In genomic region chr17:34309225-34309624, GRCm38 (mm10) we compare ENCODE assay signal across 9 mouse cellular contexts. TPM values are rescaled to one million over a fixed set of nuclear protein-coding genes. Genes with fewer than 3 reads are reported as not detected.
A peak's percentile ranks its signal among the peaks of the same experiment; 100 is the strongest.
DNase-seq lines count a peak whose midpoint lies in the region; ATAC-seq and TF ChIP-seq lines count a peak whose summit lies in the region.
"Had no signal": no experiment of that assay in that cellular context is flagged by ENCODE, and none has a peak within 500 bp of the region (broad histone marks: within the 10 kb centered on the region; RNA-seq: fewer than 3 reads in every experiment).

No protein-coding gene starts in this region.

- peak overlapping the region; percentile 81 for H3K4me2 ChIP-seq in heart, embryonic 12.5 days

- no peaks in the 10 kb centered on the region for H3K36me3 ChIP-seq in heart, embryonic 12.5 days
- no peaks in the 10 kb centered on the region for H3K36me3 ChIP-seq in midbrain, embryonic 10.5 days
- H3K36me3 ChIP-seq: G1E had no signal

- DNase-seq in heart, postnatal 36 days: no peak
- DNase-seq in heart, postnatal 10 days: peak; percentile 13 to 18
- DNase-seq in midbrain, embryonic 10.5 days (ENCODE audit: low spot score): no peak
- no peak for DNase-seq in urinary bladder, postnatal 14 days (ENCODE audit: low spot score)
- DNase-seq in gastrocnemius, adult 8-10 months (ENCODE audit: low spot score in 2 of 2): no peak

- ATAC-seq in heart, embryonic 12.5 days (ENCODE audit: insufficient number of reproducible peaks, low FRiP score): no peak
- ATAC-seq in erythroid progenitor cell, adult 5-6 weeks (replicated peaks; ENCODE audit: low FRiP score, poor library complexity, severe bottlenecking): no peak

- H3K4me1 ChIP-seq in heart, embryonic 12.5 days (replicated peaks): no peaks in the 10 kb centered on the region
- peaks cover 16% of the 10 kb centered on the region for H3K4me1 ChIP-seq in bone marrow macrophage, adult 2 months (ENCODE audit: control insufficient read depth, insufficient read depth, low read length)
- H3K4me1 ChIP-seq in midbrain, embryonic 10.5 days: peaks cover 10% of the 10 kb centered on the region

- H3K27me3 ChIP-seq in heart, embryonic 12.5 days (replicated peaks): peaks cover 5% of the 10 kb centered on the region; the same call in 1 of the 2 replicates
- peaks cover 5% of the 10 kb centered on the region; the same call in 1 of the 2 replicates for H3K27me3 ChIP-seq in midbrain, embryonic 10.5 days (ENCODE audit: low read depth, poor library complexity, severe bottlenecking)

- H3K9me3 ChIP-seq in heart, embryonic 12.5 days (replicated peaks): no peaks in the 10 kb centered on the region
- H3K9me3 ChIP-seq in midbrain, embryonic 10.5 days (replicated peaks): no peaks in the 10 kb centered on the region
- H3K9me3 ChIP-seq: G1E had no signal

- no peak for TF ChIP-seq CTCF in bone marrow macrophage, adult 2 months (IDR thresholded peaks at IDR 0.05; ENCODE audit: low read depth, low read length)

- 0 out of 2 replicates have a peak overlapping the region, but pooled peaks have one; percentile 19 for H3K27ac ChIP-seq in heart, embryonic 12.5 days (ENCODE audit: poor library complexity, severe bottlenecking)
- no peak overlapping the region for H3K27ac ChIP-seq in bone marrow macrophage, adult 2 months (ENCODE audit: insufficient read depth, low read depth, low read length)
- peak overlapping the region; percentile 82 for H3K27ac ChIP-seq in midbrain, embryonic 10.5 days (replicated peaks)

- intact Hi-C loops in heart, postnatal 36 days (cut with DNase I): no loop called here
- intact Hi-C loops in heart, postnatal 10 days (cut with DNase I): no loop called here

- TF ChIP-seq POLR2A in bone marrow macrophage, adult 2 months (IDR thresholded peaks at IDR 0.05; ENCODE audit: borderline replicate concordance, low read depth, low read length): no peak

- WGBS in heart, embryonic 12.5 days: 30% methylated on average over 10 of the region's 10 CpGs
- whole genome bisulfite sequencing in midbrain, embryonic 10.5 days: 45% methylated on average over 10 of the region's 10 CpGs

- H3K9ac ChIP-seq in heart, embryonic 12.5 days: peak overlapping the region; percentile 72

- H3K4me3 ChIP-seq in heart, embryonic 12.5 days: peak overlapping the region; percentile 60
- H3K4me3 ChIP-seq in bone marrow macrophage, adult 2 months (ENCODE audit: insufficient read depth, low read length): peak overlapping the region; percentile 83
- peak overlapping the region; percentile 66 for H3K4me3 ChIP-seq in midbrain, embryonic 10.5 days

RNA-seq across cellular contexts. Expression of gene H2-Eb1, which starts 3.6 kb away (rescaled TPM):
- 1.4 and 2.6 TPM in 2 replicates for polyA plus RNA-seq in heart, embryonic 12.5 days (2016; fragmentation: Nextera tagmentation; extraction: Ambion mirVana)
- total RNA-seq in heart, postnatal 36 days (2021): 10 to 100 TPM; 20.6 to 43.5 TPM
- polyA plus RNA-seq in bone marrow macrophage, adult 2 months (2012; ENCODE audit: insufficient read depth, insufficient read length, missing spikeins): 1,267 and 1,387 TPM in 2 replicates
- 1 to 10 TPM; 7.5 to 8.4 TPM for total RNA-seq in heart, postnatal 10 days (2021)
- 1.5 and 2.0 TPM in 2 replicates for polyA plus RNA-seq in midbrain, embryonic 10.5 days (2016; fragmentation: Nextera tagmentation; extraction: Ambion mirVana)
- 1 to 10 TPM; 2.6 to 6.3 (median 3.7) TPM for total RNA-seq in gastrocnemius, adult 8-10 months (2022)
- total RNA-seq in erythroid progenitor cell, adult 5-6 weeks (2015; ENCODE audit: low replicate concordance): 7.2 and 8.4 TPM in 2 replicates
- total RNA-seq in erythroid progenitor cell, adult 5-6 weeks (2017; ENCODE audit: low replicate concordance): 28.5 and 80.5 TPM in 2 replicates
- total RNA-seq: G1E had no signal
- polyA plus RNA-seq: G1E had no signal

RNA-seq across cellular contexts. Expression of gene H2-Eb2, which starts 16.2 kb away (rescaled TPM):
- not detected in 2 replicates for polyA plus RNA-seq in heart, embryonic 12.5 days (2016; fragmentation: Nextera tagmentation; extraction: Ambion mirVana)
- total RNA-seq in heart, postnatal 36 days (2021): not detected
- 0.31 TPM in 1 of 2 replicates, not detected in the other for polyA plus RNA-seq in bone marrow macrophage, adult 2 months (2012; ENCODE audit: insufficient read depth, insufficient read length, missing spikeins)
- total RNA-seq in heart, postnatal 10 days (2021): not detected
- not detected in 2 replicates for polyA plus RNA-seq in midbrain, embryonic 10.5 days (2016; fragmentation: Nextera tagmentation; extraction: Ambion mirVana)
- total RNA-seq in gastrocnemius, adult 8-10 months (2022): not detected
- not detected in 2 replicates for total RNA-seq in erythroid progenitor cell, adult 5-6 weeks (2015; ENCODE audit: low replicate concordance)
- total RNA-seq in erythroid progenitor cell, adult 5-6 weeks (2017; ENCODE audit: low replicate concordance): not detected in 2 replicates
- polyA plus RNA-seq: G1E had no signal

RNA-seq across cellular contexts. Expression of gene H2-Aa, which starts 21.6 kb away (rescaled TPM):
- polyA plus RNA-seq in heart, embryonic 12.5 days (2016; fragmentation: Nextera tagmentation; extraction: Ambion mirVana): 0.20 and 0.33 TPM in 2 replicates
- total RNA-seq in heart, postnatal 36 days (2021): 10 to 100 TPM; 21.8 to 44.6 TPM
- 2,467 and 2,568 TPM in 2 replicates for polyA plus RNA-seq in bone marrow macrophage, adult 2 months (2012; ENCODE audit: insufficient read depth, insufficient read length, missing spikeins)
- 1 to 10 TPM; 4.9 to 5.4 TPM for total RNA-seq in heart, postnatal 10 days (2021)
- polyA plus RNA-seq in midbrain, embryonic 10.5 days (2016; fragmentation: Nextera tagmentation; extraction: Ambion mirVana): not detected in 2 replicates
- total RNA-seq in gastrocnemius, adult 8-10 months (2022): 1 to 10 TPM; 3.1 to 4.1 (median 3.5) TPM
- total RNA-seq in erythroid progenitor cell, adult 5-6 weeks (2015; ENCODE audit: low replicate concordance): 84.7 and 90.8 TPM in 2 replicates
- total RNA-seq in erythroid progenitor cell, adult 5-6 weeks (2017; ENCODE audit: low replicate concordance): 26.8 and 27.5 TPM in 2 replicates
- total RNA-seq: G1E had no signal
- polyA plus RNA-seq: G1E had no signal

RNA-seq across cellular contexts. Expression of gene Btnl2, which starts 45.4 kb away (rescaled TPM):
- 0.09 TPM in 1 of 2 replicates, not detected in the other for polyA plus RNA-seq in heart, embryonic 12.5 days (2016; fragmentation: Nextera tagmentation; extraction: Ambion mirVana)
- under 1 TPM; 0.58 to 0.92 TPM for total RNA-seq in heart, postnatal 36 days (2021)
- polyA plus RNA-seq in bone marrow macrophage, adult 2 months (2012; ENCODE audit: insufficient read depth, insufficient read length, missing spikeins): 0.41 and 0.71 TPM in 2 replicates
- under 1 TPM; 0.22 to 0.30 TPM for total RNA-seq in heart, postnatal 10 days (2021)
- polyA plus RNA-seq in midbrain, embryonic 10.5 days (2016; fragmentation: Nextera tagmentation; extraction: Ambion mirVana): 0.04 TPM in 1 of 2 replicates, not detected in the other
- under 1 TPM in 2 of 4 experiments, not detected in 2; 0.35 to 0.47 TPM for total RNA-seq in gastrocnemius, adult 8-10 months (2022)
- not detected in 2 replicates for total RNA-seq in erythroid progenitor cell, adult 5-6 weeks (2015; ENCODE audit: low replicate concordance)
- total RNA-seq in erythroid progenitor cell, adult 5-6 weeks (2017; ENCODE audit: low replicate concordance): not detected in 2 replicates
- polyA plus RNA-seq: G1E had no signal

RNA-seq across cellular contexts. Expression of gene H2-Ab1, which starts 51.7 kb away (rescaled TPM):
- polyA plus RNA-seq in heart, embryonic 12.5 days (2016; fragmentation: Nextera tagmentation; extraction: Ambion mirVana): 11.8 and 15.2 TPM in 2 replicates
- total RNA-seq in heart, postnatal 36 days (2021): 10 to 100 TPM; 14.8 to 32.7 TPM
- polyA plus RNA-seq in bone marrow macrophage, adult 2 months (2012; ENCODE audit: insufficient read depth, insufficient read length, missing spikeins): 1,609 and 1,701 TPM in 2 replicates
- 1 to 10 TPM; 4.4 to 4.7 TPM for total RNA-seq in heart, postnatal 10 days (2021)
- polyA plus RNA-seq in midbrain, embryonic 10.5 days (2016; fragmentation: Nextera tagmentation; extraction: Ambion mirVana): 8.3 and 11.1 TPM in 2 replicates
- total RNA-seq in gastrocnemius, adult 8-10 months (2022): 1 to 10 TPM; 2.3 to 4.7 (median 3.9) TPM
- total RNA-seq in erythroid progenitor cell, adult 5-6 weeks (2015; ENCODE audit: low replicate concordance): 31.9 and 96.6 TPM in 2 replicates
- 43.0 and 50.2 TPM in 2 replicates for total RNA-seq in erythroid progenitor cell, adult 5-6 weeks (2017; ENCODE audit: low replicate concordance)

Comparison
In these comparisons a context has a peak if more than half of its experiments do, and no peak if none do; other contexts are left out.
1. DNase-seq: peak in heart, postnatal 10 days (2 of 2); none in heart, postnatal 36 days (0 of 2), midbrain, embryonic 10.5 days (single experiment), urinary bladder, postnatal 14 days (single experiment) and gastrocnemius, adult 8-10 months (0 of 2).
2. Peak in every context shown above with its lines, with median percentiles within 50 percentile points of each other: H3K4me3 ChIP-seq.